Mouse (Mus musculus) splenic B cell, adult 2 months (primary cell): ENCODE results near the gene Hoxa3.

Source experiments
- DNase-seq: peaks from one replicate; pipeline ENCODE4 v3.0.0-alpha.2; 2011; ENCODE audit warnings: low read depth, low spot score
- H3K27me3 ChIP-seq: 2 replicates; pipeline ENCODE4 v1.6.1; 2012; ENCODE audit warnings: mild to moderate bottlenecking, low read length, moderate library complexity, mixed read lengths; ENCODE audit not compliant: control insufficient read depth, poor library complexity, insufficient read depth, severe bottlenecking
- H3K36me3 ChIP-seq: 2 replicates; pipeline ENCODE4 v1.6.1; 2012; ENCODE audit warnings: mild to moderate bottlenecking, low read length, moderate library complexity, mixed read lengths; ENCODE audit not compliant: control insufficient read depth, poor library complexity, insufficient read depth, severe bottlenecking

Hoxa3 gene

DNA sequence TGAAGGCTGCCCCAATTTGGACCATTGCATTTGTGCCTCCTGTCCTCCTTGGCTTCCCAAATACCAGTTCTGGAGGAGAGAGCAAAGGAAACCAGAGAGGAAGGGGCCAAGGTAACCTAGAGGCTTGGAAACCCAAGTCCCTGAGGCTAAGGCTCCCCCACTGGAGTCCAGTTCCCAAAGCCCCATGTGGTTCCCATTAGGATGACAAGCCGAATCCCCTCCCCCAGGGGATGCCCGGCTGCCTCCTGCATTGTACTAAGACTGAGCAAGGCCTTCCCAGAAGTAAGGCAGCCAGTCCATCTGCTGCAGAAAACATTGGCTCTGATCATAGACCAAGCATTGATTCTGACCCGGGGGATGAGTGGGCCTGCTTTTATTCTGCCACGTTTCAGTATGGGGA lies 41.8 kb downstream of the Hoxa3 start:
- no peak for DNase-seq
- no peaks in the 10 kb centered on the region for H3K36me3 ChIP-seq
- no peaks in the 10 kb centered on the region for H3K27me3 ChIP-seq

GRCm38 (mm10) chr6:52170898-52171223 lies 42.3 kb downstream of the Hoxa3 start:
- DNase-seq: no peak
- no peaks in the 10 kb centered on the region for H3K36me3 ChIP-seq
- no peaks in the 10 kb centered on the region for H3K27me3 ChIP-seq

DNA sequence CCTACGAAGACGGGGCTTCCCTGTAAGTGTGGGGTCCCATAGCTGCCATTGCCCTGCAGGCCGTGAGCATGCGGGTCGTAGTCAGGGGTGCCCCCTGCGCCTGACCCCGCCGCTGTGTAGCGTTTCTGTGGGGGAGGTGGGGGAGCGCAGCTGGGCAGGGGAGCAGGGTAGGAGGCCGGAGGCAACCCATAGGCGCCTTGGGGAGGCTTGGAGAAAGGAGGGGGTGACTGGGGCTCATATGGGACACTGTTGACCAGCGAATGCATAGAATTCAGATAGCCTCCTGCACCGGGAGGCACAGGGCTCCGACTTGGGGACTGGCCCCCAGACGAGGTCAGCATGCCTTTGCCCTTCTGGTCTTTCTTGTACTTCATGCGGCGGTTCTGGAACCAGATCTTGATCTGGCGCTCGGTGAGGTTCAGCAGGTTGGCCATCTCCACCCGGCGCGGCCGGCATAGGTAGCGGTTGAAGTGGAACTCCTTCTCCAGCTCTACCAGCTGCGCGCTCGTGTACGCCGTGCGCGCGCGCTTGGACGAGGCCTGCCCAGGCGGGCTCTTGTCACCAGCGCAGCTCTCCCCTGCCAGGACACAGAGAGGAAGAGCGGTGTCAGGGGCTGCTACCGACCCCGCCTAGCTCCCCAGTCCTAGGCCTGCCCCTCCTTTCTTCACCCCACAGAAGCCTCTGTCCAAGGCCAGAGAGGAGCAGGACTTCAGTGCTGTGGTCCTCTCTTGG lies 42.8 kb downstream of the Hoxa3 start:
- Histone ChIP-seq H3K27me3 (no peaks in the 10 kb centered on the region), H3K36me3 (no peaks in the 10 kb centered on the region)
- no peak for DNase-seq

- no peaks in the 10 kb centered on the region for H3K27me3 ChIP-seq
- no peaks in the 10 kb centered on the region for H3K36me3 ChIP-seq
- no peak for DNase-seq
Measured at GRCm38 (mm10) chr6:52169499-52170165, 43.5 kb downstream of the Hoxa3 start.

DNA sequence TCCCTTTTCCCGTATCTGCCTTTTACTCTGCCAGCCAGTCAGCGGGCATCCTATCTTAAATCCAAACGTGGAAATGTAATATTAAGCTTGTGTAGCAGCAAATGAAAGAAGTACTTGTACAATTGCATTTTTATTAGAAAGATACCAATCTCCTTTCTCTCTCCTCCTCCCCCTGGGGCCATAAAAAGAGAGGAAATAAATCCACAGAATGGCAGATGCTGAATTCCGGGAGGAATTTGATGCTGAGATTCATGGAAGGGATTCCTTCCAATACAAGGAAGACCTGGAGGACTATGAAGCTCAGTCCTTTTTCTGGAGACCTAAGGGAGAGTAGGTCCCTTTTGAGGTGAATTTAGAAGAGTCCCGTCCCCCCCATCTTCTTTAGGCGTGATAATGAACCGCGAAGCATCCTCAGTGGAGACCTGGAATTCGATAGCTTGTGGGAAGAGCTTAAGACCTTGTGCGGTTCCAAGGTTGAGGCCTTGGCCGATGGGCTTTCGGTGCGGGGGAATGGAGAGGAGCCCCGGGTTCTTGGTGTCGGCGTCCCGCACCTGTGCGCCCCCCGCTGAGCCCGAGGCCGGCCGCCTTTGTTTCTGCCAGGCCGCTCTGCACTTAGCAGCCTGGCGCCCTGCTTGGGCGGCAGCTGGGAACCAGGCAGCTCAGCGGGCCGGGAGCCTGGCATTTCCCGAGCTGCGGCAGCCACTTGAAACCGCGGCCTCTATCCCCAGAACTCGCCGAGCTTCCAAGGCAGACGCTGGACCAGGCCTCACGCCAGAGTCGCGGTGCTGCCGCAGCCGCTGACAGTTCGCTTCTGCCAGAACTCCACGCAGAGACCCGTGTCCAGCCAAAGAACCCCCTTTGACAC lies 44.7 kb downstream of the Hoxa3 start:
- H3K36me3 ChIP-seq: no peaks in the 10 kb centered on the region
- no peak for DNase-seq
- H3K27me3 ChIP-seq: no peaks in the 10 kb centered on the region

GRCm38 (mm10) chr6:52167736-52168161 lies 45.4 kb downstream of the Hoxa3 start:
- Histone ChIP-seq H3K27me3 (no peaks in the 10 kb centered on the region), H3K36me3 (no peaks in the 10 kb centered on the region)
- DNase-seq: no peak

- Histone ChIP-seq H3K36me3 (no peaks in the 10 kb centered on the region), H3K27me3 (no peaks in the 10 kb centered on the region)
- DNase-seq: no peak
Measured at GRCm38 (mm10) chr6:52167176-52167575, 46.0 kb downstream of the Hoxa3 start.

DNA sequence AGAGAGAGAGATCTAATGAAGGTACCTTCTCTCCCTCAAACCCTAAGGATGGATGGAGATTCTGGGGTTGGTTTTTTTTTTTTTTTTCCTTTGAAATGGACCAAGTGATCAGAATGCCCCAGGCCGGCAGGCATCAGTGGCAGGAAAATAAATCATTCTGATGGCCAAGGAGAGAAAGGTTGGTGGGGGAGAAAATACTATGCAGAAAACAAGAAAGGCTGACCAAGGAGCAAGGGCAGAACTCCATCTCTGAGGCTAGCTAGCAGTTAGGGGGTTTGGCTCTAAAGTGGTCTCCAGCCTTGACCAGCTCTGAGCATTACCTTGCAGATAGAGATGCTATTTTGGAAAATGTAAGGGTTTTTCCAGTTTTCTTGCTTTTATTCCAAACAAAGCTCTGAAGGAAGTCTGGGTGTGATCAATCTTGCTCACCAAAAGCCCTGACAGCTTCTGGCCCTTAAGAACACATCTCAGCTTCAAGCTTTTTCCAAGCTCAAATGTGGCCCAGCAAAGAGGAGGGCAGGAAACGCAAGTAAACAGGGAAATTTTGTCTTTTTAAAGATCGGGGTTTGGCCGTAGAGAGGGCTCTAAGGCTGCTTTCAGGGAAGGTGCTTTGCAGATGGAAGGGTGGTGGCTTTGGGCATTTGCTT lies 46.6 kb downstream of the Hoxa3 start:
- Histone ChIP-seq H3K27me3 (no peaks in the 10 kb centered on the region), H3K36me3 (no peaks in the 10 kb centered on the region)
- DNase-seq: no peak

DNA sequence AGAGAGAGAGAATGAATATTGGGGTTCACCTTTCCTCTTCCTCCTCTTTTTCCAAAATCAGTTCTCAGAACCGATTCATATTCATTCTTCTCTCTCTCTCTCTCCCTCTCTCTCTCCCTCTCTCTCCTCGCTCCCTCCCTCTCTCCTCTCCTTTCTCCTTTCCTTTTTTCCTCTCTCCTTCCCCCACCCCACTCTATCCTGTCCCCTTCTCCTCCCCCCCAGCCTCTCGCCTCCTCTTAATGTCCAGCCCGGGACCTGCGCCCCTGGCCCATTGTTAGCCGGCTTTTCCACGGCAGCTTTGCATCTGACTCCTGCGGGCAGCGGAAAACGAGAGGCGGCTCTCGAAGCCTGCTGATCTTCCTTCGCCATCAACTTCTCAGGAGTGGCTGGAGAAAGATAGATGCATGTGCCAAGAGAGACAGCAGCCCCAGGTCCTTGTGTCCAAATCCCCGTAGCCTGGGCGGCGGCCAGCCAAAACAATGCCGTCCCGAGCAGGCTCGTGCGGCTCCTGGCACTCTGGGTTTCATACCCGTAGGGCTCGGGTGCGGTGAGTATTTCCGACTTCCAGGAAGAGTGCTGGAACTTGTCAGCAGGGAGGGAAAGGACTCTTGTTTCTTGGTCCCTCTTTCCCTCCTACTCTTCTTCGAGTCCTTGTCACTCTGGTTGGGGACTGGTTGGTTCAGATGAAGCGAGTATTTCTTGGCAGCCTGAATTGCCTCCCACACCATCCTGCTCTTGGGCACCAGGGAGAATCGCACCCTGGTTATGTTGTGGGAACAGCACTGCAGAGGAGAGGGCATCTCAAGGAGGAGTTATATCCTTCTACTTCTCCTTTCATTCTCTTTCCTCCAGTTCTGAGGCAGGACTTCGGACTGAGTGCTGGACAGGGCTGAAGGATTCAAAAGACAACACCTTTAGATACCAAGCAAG lies 47.4 kb downstream of the Hoxa3 start:
- Histone ChIP-seq H3K36me3 (no peaks in the 10 kb centered on the region), H3K27me3 (peaks cover 4% of the 10 kb centered on the region)
- no peak for DNase-seq

DNA sequence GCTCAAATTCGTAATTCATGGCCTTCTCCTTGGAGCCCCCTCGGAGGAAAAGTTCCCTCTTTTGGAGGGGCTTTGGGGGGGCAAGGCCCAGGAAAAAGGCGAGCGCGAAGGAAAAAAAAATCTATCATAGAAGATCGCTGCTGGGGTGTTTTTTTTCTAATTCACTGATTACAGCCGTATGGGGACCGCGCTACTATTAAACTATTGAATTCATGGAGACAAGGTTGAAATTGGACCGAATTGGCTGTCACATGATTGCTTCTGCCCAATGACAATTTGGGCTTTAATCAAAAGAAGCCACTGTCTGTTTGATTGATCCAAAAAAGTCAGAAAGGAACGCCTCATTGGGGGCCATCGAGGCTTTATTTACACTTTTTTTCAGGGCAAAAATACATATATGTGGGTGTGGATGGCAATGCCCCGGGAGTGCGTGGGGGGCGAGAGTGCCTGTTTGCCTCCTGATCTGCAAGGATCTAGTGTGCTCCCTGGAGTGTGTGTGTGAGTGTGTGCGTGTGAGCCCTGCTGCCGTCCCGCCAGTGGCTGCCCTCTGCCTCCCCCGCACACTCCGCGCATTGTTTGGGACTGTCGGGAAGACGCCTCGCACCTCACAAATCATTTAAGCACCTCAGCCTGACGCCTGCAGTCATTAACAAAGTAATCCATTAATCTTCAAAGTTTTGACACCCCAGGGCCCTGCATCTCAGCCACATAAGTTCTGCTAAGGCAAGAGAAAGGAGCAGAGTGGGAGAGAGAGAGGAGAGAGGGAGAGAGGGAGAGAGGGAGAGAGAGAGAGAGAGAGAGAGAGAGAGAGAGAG lies 48.3 kb downstream of the Hoxa3 start, which contains the start of gene Hoxa2:
TSS of gene Hoxa2 (minus strand) at position 206 of the 815 bp plus-strand sequence.
- Histone ChIP-seq H3K27me3 (peaks cover 4% of the 10 kb centered on the region), H3K36me3 (no peaks in the 10 kb centered on the region)
- DNase-seq: no peak

- peaks cover 6% of the 10 kb centered on the region for H3K27me3 ChIP-seq
- no peak for DNase-seq
Measured at GRCm38 (mm10) chr6:52164051-52164625, 49.0 kb downstream of the Hoxa3 start.

GRCm38 (mm10) chr6:52163366-52164031 lies 49.6 kb downstream of the Hoxa3 start:
- peaks cover 8% of the 10 kb centered on the region for H3K27me3 ChIP-seq
- no peak for DNase-seq
- no peaks in the 10 kb centered on the region for H3K36me3 ChIP-seq

More at GRCm38 (mm10) chr6:52164051-52164625, 49.0 kb downstream of the Hoxa3 start:
- no peaks in the 10 kb centered on the region for H3K36me3 ChIP-seq
